Mouse (Mus musculus) neural tube, embryonic 10.5 days (tissue): ENCODE measurements around the gene Clip2.

Experiments
- DNase-seq: peaks from one replicate; pipeline ENCODE4 v3.0.0-alpha.2; 2017; ENCODE audit warnings: low spot score; ENCODE audit errors: extremely low spot score

Clip2 gene

GRCm38 (mm10) chr5:134565696-134566095 lies 13.5 kb upstream of the Clip2 start:
- no peak for DNase-seq

- no peak for DNase-seq
These were observed 12.0 kb upstream of the Clip2 start for GRCm38 (mm10) chr5:134564272-134564671.

GRCm38 (mm10) chr5:134560450-134561171 lies 8.4 kb upstream of the Clip2 start:
- no peak for DNase-seq

- no peak for DNase-seq
These were observed 7.8 kb upstream of the Clip2 start, which contains the start of gene Syna for GRCm38 (mm10) chr5:134560071-134560449. Gene Syna, minus strand, starts transcription at chr5:134560171.

- peak; percentile 81 for DNase-seq
These were observed 3.4 kb upstream of the Clip2 start for GRCm38 (mm10) chr5:134555463-134556164.

GRCm38 (mm10) chr5:134553951-134554546 lies 1.8 kb upstream of the Clip2 start:
- no peak for DNase-seq

- DNase-seq = peak; percentile 57
These were observed 763 bp downstream of the Clip2 start for GRCm38 (mm10) chr5:134551233-134552109.

- no peak for DNase-seq
These were observed 1.4 kb downstream of the Clip2 start for GRCm38 (mm10) chr5:134550836-134551232.

- DNase-seq = no peak
These were observed 2.5 kb downstream of the Clip2 start for GRCm38 (mm10) chr5:134549640-134550168.

- DNase-seq = no peak
These were observed 3.9 kb downstream of the Clip2 start for GRCm38 (mm10) chr5:134548306-134548705.

GRCm38 (mm10) chr5:134546790-134547189 lies 5.4 kb downstream of the Clip2 start:
- DNase-seq = no peak

- DNase-seq = no peak
These were observed 7.0 kb downstream of the Clip2 start for GRCm38 (mm10) chr5:134545242-134545629.

GRCm38 (mm10) chr5:134544516-134545241 lies 7.6 kb downstream of the Clip2 start:
- no peak for DNase-seq

- no peak for DNase-seq
These were observed 10.6 kb downstream of the Clip2 start for GRCm38 (mm10) chr5:134541640-134542039.

GRCm38 (mm10) chr5:134540881-134541280 lies 11.4 kb downstream of the Clip2 start:
- DNase-seq = no peak

GRCm38 (mm10) chr5:134539891-134540290 lies 12.3 kb downstream of the Clip2 start:
- peak; percentile 61 for DNase-seq

GRCm38 (mm10) chr5:134536036-134536435 lies 16.2 kb downstream of the Clip2 start:
- DNase-seq = no peak

GRCm38 (mm10) chr5:134532417-134532816 lies 19.8 kb downstream of the Clip2 start:
- DNase-seq = no peak

- no peak for DNase-seq
These were observed 20.6 kb downstream of the Clip2 start for GRCm38 (mm10) chr5:134531585-134531984.

GRCm38 (mm10) chr5:134530830-134531229 lies 21.4 kb downstream of the Clip2 start:
- no peak for DNase-seq
